Mouse (Mus musculus): ENCODE measurements around the gene Zfp618. TPM values are rescaled to one million over a fixed set of nuclear protein-coding genes. Genes with fewer than 3 reads are reported as not detected.

The Zfp618 gene
- polyA plus RNA-seq, 2 experiments: 24.9 to 32.0 TPM

- Histone ChIP-seq H3K36me3 (ENCODE audit: control insufficient read depth, insufficient read depth, low read length) (no peaks in the 10 kb centered on the region), H3K4me1 (ENCODE audit: control insufficient read depth, insufficient read depth, low read length) (no peaks in the 10 kb centered on the region), H3K9me3 (ENCODE audit: control insufficient read depth, low read length) (0 out of 2 replicates have a peak, but pooled peaks cover 3% of the 10 kb centered on the region), H3K27me3 (ENCODE audit: control insufficient read depth, insufficient read depth, low read length) (peaks cover 10% of the 10 kb centered on the region; the same call in 1 of the 2 replicates), H3K4me3 (replicated peaks; ENCODE audit: low read length) (no peak within 1 kb of the TSS), H3K27ac (replicated peaks; ENCODE audit: low read depth, low read length) (no peak within 1 kb of the TSS), H3K9ac (ENCODE audit: low read depth, low read length, severe bottlenecking) (no peak within 1 kb of the TSS), H3K4me2 (replicated peaks; ENCODE audit: low read depth, low read length, severe bottlenecking) (no peak within 1 kb of the TSS)
- 64% methylated on average over 4 of the region's 4 CpGs for WGBS
- TF ChIP-seq POLR2A (IDR thresholded peaks at IDR 0.05; ENCODE audit: borderline replicate concordance, extremely low read depth, insufficient read depth, insufficient read length): no peak
- DNase-seq (ENCODE audit: low spot score): no peak
- ATAC-seq (ENCODE audit: low FRiP score, low read depth): no peak
Observed at GRCm38 (mm10) chr4:63171969-63172685, 206.8 kb downstream of the Zfp618 start, which contains the start of gene Kif12. Kif12 (minus strand) TSS chr4:63172131.

GRCm38 (mm10) chr4:63181556-63181955 is 216.2 kb downstream of the Zfp618 start:
- WGBS: 3% methylated on average over 5 of the region's 5 CpGs
- DNase-seq (ENCODE audit: low spot score): peak; percentile 78
- Histone ChIP-seq H3K9ac (ENCODE audit: low read depth, low read length, severe bottlenecking) (no peak overlapping the region), H3K9me3 (ENCODE audit: control insufficient read depth, low read length) (no peaks in the 10 kb centered on the region), H3K4me1 (ENCODE audit: control insufficient read depth, insufficient read depth, low read length) (peaks cover 14% of the 10 kb centered on the region), H3K27me3 (ENCODE audit: control insufficient read depth, insufficient read depth, low read length) (no peaks in the 10 kb centered on the region), H3K4me2 (replicated peaks; ENCODE audit: low read depth, low read length, severe bottlenecking) (no peak overlapping the region), H3K4me3 (replicated peaks; ENCODE audit: low read length) (no peak overlapping the region), H3K27ac (replicated peaks; ENCODE audit: low read depth, low read length) (no peak overlapping the region), H3K36me3 (ENCODE audit: control insufficient read depth, insufficient read depth, low read length) (no peaks in the 10 kb centered on the region)
- TF ChIP-seq POLR2A (IDR thresholded peaks at IDR 0.05; ENCODE audit: borderline replicate concordance, extremely low read depth, insufficient read depth, insufficient read length): no peak
- ATAC-seq (ENCODE audit: low FRiP score, low read depth): peak; percentile 81

- Histone ChIP-seq H3K9me3 (ENCODE audit: control insufficient read depth, low read length) (no peaks in the 10 kb centered on the region), H3K9ac (ENCODE audit: low read depth, low read length, severe bottlenecking) (no peak overlapping the region), H3K36me3 (ENCODE audit: control insufficient read depth, insufficient read depth, low read length) (no peaks in the 10 kb centered on the region), H3K27me3 (ENCODE audit: control insufficient read depth, insufficient read depth, low read length) (no peaks in the 10 kb centered on the region), H3K27ac (replicated peaks; ENCODE audit: low read depth, low read length) (peak overlapping the region; percentile 72), H3K4me1 (ENCODE audit: control insufficient read depth, insufficient read depth, low read length) (peaks cover 33% of the 10 kb centered on the region), H3K4me3 (replicated peaks; ENCODE audit: low read length) (no peak overlapping the region), H3K4me2 (replicated peaks; ENCODE audit: low read depth, low read length, severe bottlenecking) (no peak overlapping the region)
- ATAC-seq (ENCODE audit: low FRiP score, low read depth) (peak; percentile 76), DNase-seq (ENCODE audit: low spot score) (peak; percentile 45)
- WGBS: 52% methylated on average over 19 of the region's 21 CpGs
- no peak for TF ChIP-seq POLR2A (IDR thresholded peaks at IDR 0.05; ENCODE audit: borderline replicate concordance, extremely low read depth, insufficient read depth, insufficient read length)
Observed at GRCm38 (mm10) chr4:63186281-63186870, 221.0 kb downstream of the Zfp618 start.

Other genes with a start within 250 kb of the Zfp618 start
- 0.14 and 0.31 TPM in 2 replicates for gene Ambp, start 189.2 kb downstream of the Zfp618 start, polyA plus RNA-seq (2012; rRNA removed)
- not detected in 2 replicates for gene Ambp, start 189.2 kb downstream of the Zfp618 start, polyA plus RNA-seq (2014; fragmentation: Nextera tagmentation; extraction: Ambion mirVana)
- gene Kif12, start 206.6 kb downstream of the Zfp618 start, polyA plus RNA-seq (2012; rRNA removed): 1.3 and 1.4 TPM in 2 replicates
- gene Kif12, start 206.6 kb downstream of the Zfp618 start, polyA plus RNA-seq (2014; fragmentation: Nextera tagmentation; extraction: Ambion mirVana): 0.14 and 0.40 TPM in 2 replicates
- 134 and 171 TPM in 2 replicates for gene Col27a1, start 248.4 kb downstream of the Zfp618 start, polyA plus RNA-seq (2012; rRNA removed)
- gene Col27a1, start 248.4 kb downstream of the Zfp618 start, polyA plus RNA-seq (2014; fragmentation: Nextera tagmentation; extraction: Ambion mirVana): 34.1 and 40.5 TPM in 2 replicates